Mouse (Mus musculus) thymus, postnatal 10 days (tissue): ENCODE measurements around the gene Rpl41.
A peak's percentile ranks its signal among the peaks of the same experiment; 100 is the strongest.

Source experiments
- DNase-seq, 2 experiments: peaks; one replicate each; pipeline ENCODE4 v3.0.0; 2021; ENCODE audit warnings: low spot score in 2 of 2

Rpl41 gene

DNA sequence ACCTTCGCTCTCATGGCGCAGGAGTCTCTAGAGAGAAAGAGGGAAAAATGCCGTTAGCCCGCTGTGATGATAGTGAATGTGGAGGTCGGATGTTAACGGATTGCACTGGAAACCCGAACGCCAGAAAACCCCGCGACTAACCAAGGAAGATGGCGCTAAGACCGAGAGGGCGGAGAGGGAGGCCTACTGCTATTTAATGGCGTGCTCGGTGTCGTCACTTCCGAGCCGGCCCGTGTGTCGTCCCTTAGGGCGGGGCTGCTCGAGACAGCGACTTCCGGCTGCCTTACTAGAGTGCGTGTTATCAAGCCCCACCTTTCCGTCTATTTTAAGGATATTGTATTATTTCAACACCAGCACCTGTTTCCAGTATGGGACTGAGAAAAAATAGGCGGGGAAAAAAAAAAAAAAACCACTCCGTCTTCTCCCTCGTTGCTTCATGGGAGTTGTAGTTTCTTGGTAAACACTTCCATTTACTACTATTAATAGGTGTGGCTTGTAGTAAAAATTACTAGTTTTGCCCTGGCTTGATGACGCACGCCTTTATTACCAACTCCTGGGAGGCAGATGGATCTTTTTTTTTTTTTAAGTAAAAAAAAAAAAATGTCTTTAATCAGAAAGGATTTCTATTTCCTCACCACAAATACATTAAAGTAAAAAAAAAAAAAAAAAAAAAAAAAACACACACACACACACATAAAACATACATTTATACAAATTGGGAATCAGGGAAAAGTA lies at the start of gene Rpl41:
Rpl41 (minus strand) TSS at position 359 of the 735 bp plus-strand sequence.
- peak; percentile 91 to 92 for DNase-seq

DNA sequence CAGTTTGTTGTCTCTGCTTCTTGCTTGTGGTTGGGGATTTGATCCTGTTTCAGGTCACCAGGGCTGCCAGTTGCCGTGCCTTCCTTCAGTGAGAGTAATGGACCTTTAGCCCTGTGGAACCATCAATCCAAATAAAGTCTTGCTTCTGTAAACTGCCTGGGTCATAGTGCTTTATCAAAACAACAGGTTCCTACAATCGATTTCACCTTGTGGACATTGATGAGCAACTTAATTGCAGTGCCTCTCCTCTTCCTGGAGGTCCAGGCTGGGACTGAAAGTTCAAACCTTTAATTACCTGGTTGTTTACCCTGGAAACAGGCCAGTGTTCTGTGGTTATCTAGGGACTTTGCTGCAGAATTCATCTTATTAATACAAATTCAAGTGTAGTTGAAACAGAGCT lies 49.4 kb upstream of the Rpl41 start:
- no peak for DNase-seq

DNA sequence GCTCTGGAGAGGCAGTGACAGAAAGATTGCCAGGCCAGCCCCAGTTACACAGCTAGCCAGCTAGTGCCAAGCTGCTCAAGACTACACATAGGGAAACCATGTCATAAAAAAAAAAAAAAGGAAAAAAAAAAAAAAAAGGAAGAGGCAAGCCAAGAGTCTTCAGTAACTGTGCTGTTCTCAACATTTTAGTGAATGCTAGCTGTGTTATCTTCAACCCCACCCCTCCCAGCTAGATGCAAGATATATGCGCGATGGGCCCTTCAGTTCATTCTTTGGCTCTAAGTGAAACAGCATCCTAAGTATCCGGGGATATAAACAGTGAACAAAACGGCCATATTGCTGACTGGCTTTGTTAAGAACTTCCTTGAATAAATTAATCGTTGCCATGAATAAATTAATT lies 43.7 kb upstream of the Rpl41 start:
- DNase-seq: no peak

DNA sequence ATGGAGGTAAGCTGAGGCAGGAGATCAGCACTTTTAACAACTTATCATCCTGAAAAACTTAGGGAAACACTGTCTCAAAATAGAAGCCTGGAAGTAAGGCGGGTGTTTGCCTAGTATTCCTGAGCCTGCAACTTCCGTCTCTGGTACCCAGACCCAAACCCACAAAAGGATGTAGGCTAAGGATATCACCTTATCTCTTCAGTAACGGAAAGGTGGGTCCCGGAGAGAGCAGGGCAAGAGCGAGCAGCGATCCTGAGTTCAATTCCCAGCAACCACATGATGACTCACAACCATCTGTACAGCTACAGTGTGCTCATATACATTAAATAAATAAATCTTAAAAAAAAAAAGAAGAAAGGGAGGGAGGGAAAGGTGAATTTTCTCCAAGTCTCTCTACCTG lies 42.3 kb upstream of the Rpl41 start:
- DNase-seq: no peak

DNA sequence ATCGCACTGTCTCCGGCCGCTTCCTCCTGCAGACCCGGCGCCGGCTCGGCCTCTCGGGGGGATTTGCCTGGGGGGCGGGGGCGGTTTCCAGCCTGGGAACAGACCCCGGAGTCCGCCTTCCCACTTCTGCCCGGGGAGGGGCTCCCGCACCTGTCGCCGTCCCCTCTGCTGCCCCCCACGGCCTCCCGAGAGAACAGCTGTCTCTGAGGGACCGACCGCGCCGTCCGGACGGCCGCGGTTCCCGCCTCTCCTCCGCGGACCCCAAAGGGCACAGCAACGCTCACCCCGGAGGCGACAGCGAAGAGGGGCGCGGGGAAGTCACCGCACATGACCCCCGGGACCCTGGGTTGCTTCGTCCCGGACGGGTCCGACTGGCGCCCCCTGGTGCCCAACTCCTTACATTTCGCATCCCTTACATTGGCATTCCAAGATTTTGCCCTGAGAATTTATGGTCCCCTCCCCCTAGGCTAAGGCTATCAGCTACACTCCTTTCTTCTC lies 41.1 kb upstream of the Rpl41 start:
- peak; percentile 25 to 67 for DNase-seq

DNA sequence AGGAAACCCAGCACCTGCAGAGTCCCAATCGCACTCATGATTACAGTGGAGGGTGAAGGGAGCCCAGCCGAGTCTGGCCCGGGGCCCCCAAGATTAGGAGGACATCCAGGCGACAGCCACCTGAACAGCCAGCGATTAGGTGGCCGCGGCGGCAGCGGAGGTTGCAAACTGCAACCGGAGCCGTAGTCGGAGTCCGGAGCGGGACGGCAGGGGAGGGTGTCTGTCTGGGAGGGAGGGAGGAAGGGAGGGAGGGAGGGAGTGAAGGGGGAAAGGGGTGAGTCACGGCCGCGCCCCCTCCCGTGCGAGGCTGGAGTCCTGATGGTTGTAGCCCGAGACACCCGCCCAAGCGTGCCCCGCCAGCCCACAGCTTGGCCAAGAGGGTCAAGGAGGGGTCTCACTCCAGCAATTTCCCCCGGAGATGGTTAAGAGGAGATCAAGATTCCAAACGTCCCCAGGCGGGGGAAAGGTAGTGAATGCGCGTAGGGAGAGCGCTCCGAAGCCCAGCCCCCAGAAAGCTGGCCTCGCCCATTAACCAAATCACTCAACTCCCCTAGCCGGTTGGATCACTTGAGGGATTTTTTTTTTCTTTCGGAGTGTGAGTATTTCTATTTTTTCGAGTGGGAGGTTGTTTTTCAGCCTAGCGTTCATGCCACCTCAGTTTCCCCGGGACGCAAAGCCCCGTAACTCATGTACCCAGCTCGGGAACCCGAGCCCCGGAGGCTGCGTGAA lies 40.5 kb upstream of the Rpl41 start, which contains the start of gene Erbb3:
Erbb3 (minus strand) TSS at position 189 of the 729 bp plus-strand sequence.
- peak; percentile 17 to 27 for DNase-seq

GRCm38 (mm10) chr10:128588775-128589463 lies 39.8 kb upstream of the Rpl41 start:
- DNase-seq: no peak

GRCm38 (mm10) chr10:128588136-128588535 lies 39.0 kb upstream of the Rpl41 start:
- DNase-seq: no peak

DNA sequence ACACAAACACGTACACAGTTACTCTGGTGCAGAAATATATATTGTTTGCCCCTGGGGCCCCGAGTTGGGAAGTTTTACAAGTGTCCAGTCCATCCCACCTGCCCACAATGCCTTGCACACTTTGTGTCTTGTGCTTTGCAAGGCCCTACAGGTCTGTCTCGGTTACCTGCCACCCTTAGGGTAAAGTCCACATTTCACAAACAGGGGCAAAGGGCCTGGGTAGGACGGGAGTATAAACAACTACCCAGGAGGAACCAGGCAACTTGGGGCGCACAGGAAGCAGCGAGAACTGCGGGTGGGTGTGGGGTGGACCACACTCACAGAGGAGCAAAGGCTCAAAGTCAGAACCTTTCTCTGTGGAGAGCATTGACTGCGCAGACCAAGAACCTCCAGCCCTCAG lies 38.6 kb upstream of the Rpl41 start:
- DNase-seq: peak; percentile 14 to 28

- DNase-seq: peak; percentile 55 to 61
These were observed 38.0 kb upstream of the Rpl41 start for GRCm38 (mm10) chr10:128587120-128587519.

GRCm38 (mm10) chr10:128586546-128586945 lies 37.4 kb upstream of the Rpl41 start:
- DNase-seq: no peak

- peak; percentile 33 to 35 for DNase-seq
These were observed 35.3 kb upstream of the Rpl41 start for GRCm38 (mm10) chr10:128584386-128584785.

DNA sequence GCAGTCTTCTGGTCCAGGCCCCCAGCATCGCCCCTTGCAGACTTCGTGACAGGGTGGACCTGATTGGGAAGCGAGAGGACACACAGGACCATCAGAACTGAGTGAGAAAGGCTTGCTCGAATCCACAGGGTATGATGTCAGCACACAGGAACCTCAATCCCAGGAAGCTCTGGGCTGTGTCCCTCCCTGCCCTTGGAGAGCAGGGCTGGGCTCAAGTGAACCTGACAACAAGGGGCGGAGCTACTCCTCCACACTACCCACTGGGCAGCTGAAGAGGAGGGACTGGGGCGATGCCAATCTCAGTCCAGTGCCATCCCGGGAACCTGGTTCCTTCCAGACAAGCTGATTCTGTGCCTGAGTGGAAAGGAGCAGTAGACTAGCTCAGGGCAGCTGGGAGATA lies 34.5 kb upstream of the Rpl41 start:
- no peak for DNase-seq

GRCm38 (mm10) chr10:128579731-128580130 lies 30.6 kb upstream of the Rpl41 start:
- DNase-seq: no peak

GRCm38 (mm10) chr10:128579298-128579697 lies 30.2 kb upstream of the Rpl41 start:
- DNase-seq: no peak

DNA sequence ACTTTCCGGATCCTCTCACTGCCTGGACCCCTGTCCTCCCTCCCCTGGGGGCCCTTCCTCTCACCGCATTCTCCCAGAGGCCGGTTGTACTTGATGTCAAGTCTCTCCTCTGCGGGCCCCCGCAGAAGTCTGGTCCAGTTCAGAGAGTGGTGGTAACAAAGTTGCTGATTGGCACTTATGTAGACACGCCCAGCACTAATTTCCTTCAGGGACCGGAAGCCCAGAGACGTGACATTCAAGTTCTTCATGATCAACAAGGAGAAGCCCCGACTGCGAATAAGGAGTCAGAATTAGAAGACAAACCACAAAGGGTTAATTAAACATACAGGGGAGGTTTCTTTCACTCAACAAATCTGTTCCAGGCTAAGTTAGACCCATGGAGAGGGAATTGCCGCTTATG lies 29.2 kb upstream of the Rpl41 start:
- no peak for DNase-seq

DNA sequence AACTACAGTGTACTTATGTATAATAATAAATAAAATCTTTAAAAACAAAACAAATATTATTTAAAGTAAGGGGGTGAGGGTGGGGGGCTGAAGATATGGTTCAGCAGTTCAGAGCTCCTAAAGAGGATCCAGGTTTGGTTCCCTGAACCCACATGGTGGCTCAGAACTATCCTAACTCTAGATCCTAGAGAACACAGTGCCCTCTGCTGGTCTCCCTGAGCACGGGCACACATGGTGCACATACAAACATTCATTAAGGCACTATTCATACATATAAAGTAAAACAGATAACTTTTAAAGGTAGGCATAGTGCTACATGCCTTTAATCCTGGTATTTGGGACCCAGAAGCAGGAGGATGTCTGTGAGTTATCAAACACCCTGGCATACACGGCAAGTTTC lies 26.0 kb upstream of the Rpl41 start:
- no peak for DNase-seq

- DNase-seq: peak; percentile 88
These were observed 16.9 kb upstream of the Rpl41 start, which contains the start of gene Pa2g4 for GRCm38 (mm10) chr10:128565788-128566531. Gene Pa2g4, minus strand, starts transcription at chr10:128565987.

GRCm38 (mm10) chr10:128565206-128565787 lies 16.2 kb upstream of the Rpl41 start:
- peak in 1 of 2 experiments; percentile 43 for DNase-seq

- no peak for DNase-seq
These were observed 14.4 kb upstream of the Rpl41 start for GRCm38 (mm10) chr10:128563544-128563943.

GRCm38 (mm10) chr10:128556963-128557362 lies 7.9 kb upstream of the Rpl41 start:
- no peak for DNase-seq
